Mouse (Mus musculus): ENCODE results near the gene Adm. TPM values are rescaled to one million over a fixed set of nuclear protein-coding genes. Genes with fewer than 3 reads are reported as not detected.

Gene Adm
- polyA plus RNA-seq, 1 experiment from 2014 or later = 1.8 TPM

GRCm38 (mm10) chr7:110626186-110627098, 1.0 kb upstream of the Adm start:
- Histone ChIP-seq H3K9ac (ENCODE audit: low read length) (no peak overlapping the region), H3K27ac (ENCODE audit: low read depth, low read length) (no peak overlapping the region), H3K9me3 (replicated peaks; ENCODE audit: control insufficient read depth, low read length) (no peaks in the 10 kb centered on the region), H3K27me3 (replicated peaks; ENCODE audit: control insufficient read depth, insufficient read depth, low read length) (peaks cover 55% of the 10 kb centered on the region), H3K4me3 (ENCODE audit: low read depth, low read length) (no peak overlapping the region), H3K4me2 (ENCODE audit: low read length) (peak overlapping the region; percentile 76), H3K36me3 (ENCODE audit: control insufficient read depth, insufficient read depth, low read length) (no peaks in the 10 kb centered on the region), H3K4me1 (ENCODE audit: control insufficient read depth, insufficient read depth, low read length) (peaks cover 21% of the 10 kb centered on the region)
- DNase-seq (ENCODE audit: low spot score) (no peak), ATAC-seq (no peak)
- 5% methylated on average over 28 of the region's 28 CpGs for WGBS

- H3K36me3 ChIP-seq (ENCODE audit: control insufficient read depth, insufficient read depth, low read length) = no peaks in the 10 kb centered on the region
- no peak overlapping the region for H3K9ac ChIP-seq (ENCODE audit: low read length)
- DNase-seq (ENCODE audit: low spot score) = peak; percentile 20
- WGBS = 2% methylated on average over 12 of the region's 12 CpGs
- no peak overlapping the region for H3K27ac ChIP-seq (ENCODE audit: low read depth, low read length)
- H3K27me3 ChIP-seq (replicated peaks; ENCODE audit: control insufficient read depth, insufficient read depth, low read length) = peaks cover 56% of the 10 kb centered on the region
- no peaks in the 10 kb centered on the region for H3K9me3 ChIP-seq (replicated peaks; ENCODE audit: control insufficient read depth, low read length)
- peak overlapping the region; percentile 76 for H3K4me2 ChIP-seq (ENCODE audit: low read length)
- ATAC-seq = no peak
- H3K4me3 ChIP-seq (ENCODE audit: low read depth, low read length) = peak overlapping the region; percentile 35
- peaks cover 21% of the 10 kb centered on the region for H3K4me1 ChIP-seq (ENCODE audit: control insufficient read depth, insufficient read depth, low read length)
Observed at GRCm38 (mm10) chr7:110627099-110627482, 370 bp upstream of the Adm start.

GRCm38 (mm10) chr7:110628273-110628600, 776 bp downstream of the Adm start:
- Histone ChIP-seq H3K27ac (ENCODE audit: low read depth, low read length) (no peak overlapping the region), H3K9ac (ENCODE audit: low read length) (peak overlapping the region; percentile 59), H3K27me3 (replicated peaks; ENCODE audit: control insufficient read depth, insufficient read depth, low read length) (peaks cover 56% of the 10 kb centered on the region), H3K4me2 (ENCODE audit: low read length) (peak overlapping the region; percentile 76), H3K4me1 (ENCODE audit: control insufficient read depth, insufficient read depth, low read length) (peaks cover 21% of the 10 kb centered on the region), H3K36me3 (ENCODE audit: control insufficient read depth, insufficient read depth, low read length) (no peaks in the 10 kb centered on the region), H3K4me3 (ENCODE audit: low read depth, low read length) (peak overlapping the region; percentile 35), H3K9me3 (replicated peaks; ENCODE audit: control insufficient read depth, low read length) (no peaks in the 10 kb centered on the region)
- no peak for DNase-seq (ENCODE audit: low spot score)
- WGBS = 1% methylated on average over 11 of the region's 11 CpGs
- no peak for ATAC-seq

GRCm38 (mm10) chr7:110628611-110629354, 1.3 kb downstream of the Adm start:
- WGBS = 1% methylated on average over 33 of the region's 33 CpGs
- Histone ChIP-seq H3K9me3 (replicated peaks; ENCODE audit: control insufficient read depth, low read length) (no peaks in the 10 kb centered on the region), H3K36me3 (ENCODE audit: control insufficient read depth, insufficient read depth, low read length) (no peaks in the 10 kb centered on the region), H3K4me3 (ENCODE audit: low read depth, low read length) (peak overlapping the region; percentile 35), H3K27ac (ENCODE audit: low read depth, low read length) (no peak overlapping the region), H3K27me3 (replicated peaks; ENCODE audit: control insufficient read depth, insufficient read depth, low read length) (peaks cover 56% of the 10 kb centered on the region), H3K4me1 (ENCODE audit: control insufficient read depth, insufficient read depth, low read length) (peaks cover 21% of the 10 kb centered on the region), H3K9ac (ENCODE audit: low read length) (peak overlapping the region; percentile 59), H3K4me2 (ENCODE audit: low read length) (peak overlapping the region; percentile 76)
- DNase-seq (ENCODE audit: low spot score) (peak; percentile 44), ATAC-seq (no peak)

- DNase-seq (ENCODE audit: low spot score) (peak; percentile 94), ATAC-seq (peak; percentile 92)
- Histone ChIP-seq H3K27ac (ENCODE audit: low read depth, low read length) (no peak overlapping the region), H3K4me2 (ENCODE audit: low read length) (peak overlapping the region; percentile 66), H3K9me3 (replicated peaks; ENCODE audit: control insufficient read depth, low read length) (no peaks in the 10 kb centered on the region), H3K27me3 (replicated peaks; ENCODE audit: control insufficient read depth, insufficient read depth, low read length) (peaks cover 52% of the 10 kb centered on the region), H3K9ac (ENCODE audit: low read length) (peak overlapping the region; percentile 53), H3K36me3 (ENCODE audit: control insufficient read depth, insufficient read depth, low read length) (no peaks in the 10 kb centered on the region), H3K4me1 (ENCODE audit: control insufficient read depth, insufficient read depth, low read length) (peaks cover 21% of the 10 kb centered on the region), H3K4me3 (ENCODE audit: low read depth, low read length) (peak overlapping the region; percentile 29)
- WGBS = 1% methylated on average over 36 of the region's 36 CpGs
Observed at GRCm38 (mm10) chr7:110629892-110630666, 2.6 kb downstream of the Adm start.

- ATAC-seq = no peak
- H3K27ac ChIP-seq (ENCODE audit: low read depth, low read length) = no peak overlapping the region
- 73% methylated on average over 16 of the region's 16 CpGs for WGBS
Observed at GRCm38 (mm10) chr7:110631136-110631888, 3.9 kb downstream of the Adm start.

GRCm38 (mm10) chr7:110635929-110636328, 8.5 kb downstream of the Adm start:
- Histone ChIP-seq H3K9ac (ENCODE audit: low read length) (no peak overlapping the region), H3K4me1 (ENCODE audit: control insufficient read depth, insufficient read depth, low read length) (peaks cover 4% of the 10 kb centered on the region; the same call in 1 of the 2 replicates), H3K36me3 (ENCODE audit: control insufficient read depth, insufficient read depth, low read length) (no peaks in the 10 kb centered on the region), H3K27me3 (replicated peaks; ENCODE audit: control insufficient read depth, insufficient read depth, low read length) (0 out of 2 replicates have a peak, but pooled peaks cover 6% of the 10 kb centered on the region), H3K4me2 (ENCODE audit: low read length) (no peak overlapping the region), H3K9me3 (replicated peaks; ENCODE audit: control insufficient read depth, low read length) (no peaks in the 10 kb centered on the region), H3K4me3 (ENCODE audit: low read depth, low read length) (no peak overlapping the region), H3K27ac (ENCODE audit: low read depth, low read length) (no peak overlapping the region)
- WGBS = 78% methylated on average over 3 of the region's 3 CpGs
- DNase-seq (ENCODE audit: low spot score) (no peak), ATAC-seq (no peak)

More at GRCm38 (mm10) chr7:110631136-110631888, 3.9 kb downstream of the Adm start:
- Histone ChIP-seq H3K4me2 (ENCODE audit: low read length) (no peak overlapping the region), H3K4me1 (ENCODE audit: control insufficient read depth, insufficient read depth, low read length) (peaks cover 18% of the 10 kb centered on the region), H3K9ac (ENCODE audit: low read length) (no peak overlapping the region), H3K4me3 (ENCODE audit: low read depth, low read length) (no peak overlapping the region), H3K9me3 (replicated peaks; ENCODE audit: control insufficient read depth, low read length) (no peaks in the 10 kb centered on the region), H3K36me3 (ENCODE audit: control insufficient read depth, insufficient read depth, low read length) (no peaks in the 10 kb centered on the region), H3K27me3 (replicated peaks; ENCODE audit: control insufficient read depth, insufficient read depth, low read length) (peaks cover 40% of the 10 kb centered on the region)
- no peak for DNase-seq (ENCODE audit: low spot score)

GRCm38 (mm10) chr7:110636559-110636958, 9.1 kb downstream of the Adm start:
- Histone ChIP-seq H3K27ac (ENCODE audit: low read depth, low read length) (no peak overlapping the region), H3K4me3 (ENCODE audit: low read depth, low read length) (no peak overlapping the region), H3K4me1 (ENCODE audit: control insufficient read depth, insufficient read depth, low read length) (peaks cover 4% of the 10 kb centered on the region; the same call in 1 of the 2 replicates), H3K27me3 (replicated peaks; ENCODE audit: control insufficient read depth, insufficient read depth, low read length) (no peaks in the 10 kb centered on the region), H3K9me3 (replicated peaks; ENCODE audit: control insufficient read depth, low read length) (no peaks in the 10 kb centered on the region), H3K9ac (ENCODE audit: low read length) (no peak overlapping the region), H3K4me2 (ENCODE audit: low read length) (no peak overlapping the region), H3K36me3 (ENCODE audit: control insufficient read depth, insufficient read depth, low read length) (no peaks in the 10 kb centered on the region)
- 65% methylated on average over 1 of the region's 1 CpGs for WGBS
- ATAC-seq (no peak), DNase-seq (ENCODE audit: low spot score) (no peak)
